Mouse (Mus musculus): ENCODE measurements around the gene Hoxb7.

Gene Hoxb7

GRCm38 (mm10) chr11:96333241-96334001, 47.0 kb downstream of the Hoxb7 start:
- DNase-seq (ENCODE audit: low read depth, low spot score): no peak

DNA sequence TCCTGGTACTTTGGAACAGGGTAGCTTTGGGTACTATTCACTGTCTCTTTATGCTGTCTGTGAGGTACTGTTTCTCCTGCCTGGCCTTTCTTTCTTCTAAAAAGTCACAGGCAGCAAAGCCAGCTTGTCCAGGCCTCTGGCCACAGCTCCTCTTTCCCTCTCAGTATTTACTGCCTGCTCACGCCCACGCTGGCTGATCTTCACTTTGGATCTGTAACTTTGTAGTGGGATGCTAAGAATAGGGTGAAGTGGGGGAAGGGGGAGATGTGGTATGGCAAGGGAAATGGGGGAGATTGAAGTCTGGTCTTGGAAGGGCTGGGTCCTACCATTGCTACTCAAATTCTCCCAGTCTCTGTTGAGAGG, 47.6 kb downstream of the Hoxb7 start:
- DNase-seq (ENCODE audit: low read depth, low spot score): no peak

DNA sequence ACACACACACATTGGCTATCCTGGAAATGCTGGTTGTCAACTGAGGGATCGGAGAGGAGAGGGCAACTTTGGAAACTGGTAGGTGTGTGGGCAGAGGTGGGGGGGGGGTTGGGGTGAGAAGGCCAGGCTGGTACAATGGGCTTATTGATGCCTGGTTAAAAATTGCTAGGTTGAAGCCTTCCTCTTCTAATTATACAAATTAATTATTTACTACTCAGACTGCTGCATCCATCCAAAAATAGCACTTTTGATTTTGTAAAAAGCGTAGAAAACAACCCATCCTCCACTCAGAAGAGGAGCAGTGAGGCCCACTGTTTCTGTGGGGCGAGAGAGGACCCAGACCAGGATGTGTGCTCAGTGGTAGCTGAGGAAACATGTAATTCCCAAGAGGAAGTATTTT, 48.6 kb downstream of the Hoxb7 start:
- no peak for DNase-seq (ENCODE audit: low read depth, low spot score)

- no peak for DNase-seq (ENCODE audit: low read depth, low spot score)
Observed at GRCm38 (mm10) chr11:96336597-96336996, 50.2 kb downstream of the Hoxb7 start.

DNA sequence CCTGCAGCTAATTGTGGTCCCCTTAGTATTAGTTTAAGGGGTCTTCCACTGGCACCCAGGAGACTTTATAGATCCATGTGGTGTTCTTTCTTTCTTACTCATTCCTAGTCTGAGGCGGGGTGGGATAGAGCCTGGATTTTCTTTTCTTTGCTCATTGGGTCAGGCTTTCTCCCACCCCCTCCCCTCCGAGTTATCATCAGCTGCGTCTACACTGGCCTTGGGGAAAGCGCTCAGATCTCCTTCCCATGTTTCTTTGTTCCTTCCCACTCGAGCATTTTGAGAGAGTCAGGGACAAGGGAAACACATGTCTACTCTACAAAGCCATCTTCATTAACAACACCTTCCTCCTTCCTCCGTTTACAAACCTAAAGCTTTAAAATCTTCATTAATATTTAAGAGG, 50.6 kb downstream of the Hoxb7 start:
- DNase-seq (ENCODE audit: low read depth, low spot score): no peak

DNA sequence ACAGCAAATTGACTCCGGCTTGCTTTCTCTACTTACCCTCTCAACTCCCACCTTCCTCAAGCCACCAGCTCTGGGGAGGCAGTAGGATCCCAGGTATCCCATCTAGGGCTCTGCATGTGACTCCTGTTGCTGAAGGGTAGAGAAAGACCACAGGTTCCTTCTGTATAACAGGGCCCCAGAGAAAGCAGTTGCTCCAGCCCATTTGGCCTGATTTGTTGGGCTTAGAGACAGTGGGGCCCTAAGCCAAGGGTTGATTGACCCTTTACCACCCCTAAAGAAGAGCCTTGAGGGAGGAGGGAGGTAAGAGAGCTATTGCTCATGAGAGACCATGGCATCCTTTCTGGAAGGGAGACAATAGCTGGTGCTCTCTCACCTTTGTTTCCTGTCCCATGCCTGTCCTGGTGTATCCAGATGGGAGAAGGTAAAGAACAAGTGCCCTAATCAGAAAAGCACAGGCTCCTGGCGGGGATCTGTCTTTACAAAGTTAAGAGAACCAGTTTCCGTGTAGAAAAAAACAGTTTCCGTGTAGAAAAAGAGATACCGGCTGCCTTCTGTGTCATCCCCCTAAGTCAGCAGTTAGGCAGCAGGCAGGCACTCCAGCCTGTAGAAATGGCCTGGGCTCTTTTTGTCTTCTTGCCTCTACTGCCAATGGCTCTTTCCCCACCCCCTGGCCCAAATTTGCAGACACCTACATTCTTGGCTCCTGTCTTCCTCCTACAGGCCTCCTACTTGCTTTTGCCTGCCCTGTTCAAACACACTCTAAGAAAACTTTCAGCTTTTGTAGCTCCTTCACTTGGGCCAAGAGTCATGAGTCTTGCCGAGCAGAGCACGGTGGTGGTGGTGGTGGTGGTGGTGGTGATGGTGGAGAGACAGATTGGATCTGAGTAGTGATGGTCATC, 52.8 kb downstream of the Hoxb7 start:
- no peak for DNase-seq (ENCODE audit: low read depth, low spot score)

Data from mesoderm, embryonic 11.5 days (tissue).